Mouse (Mus musculus) heart, adult 2 months (tissue): ENCODE results near the gene Prkag1.

Experiments used
- CTCF ChIP-seq: fragments of 200-600 bp; IDR thresholded peaks from 2 replicates; pipeline ENCODE4 v1.8.1; 2022; ENCODE audit warnings: antibody characterized with exemption, mild to moderate bottlenecking, moderate library complexity
- POLR2A ChIP-seq: fragments of 200-500 bp; IDR thresholded peaks from 2 replicates; pipeline ENCODE4 v1.6.1; 2011; ENCODE audit warnings: mild to moderate bottlenecking, low read depth, low read length, control low read depth; ENCODE audit not compliant: insufficient read depth

DNA sequence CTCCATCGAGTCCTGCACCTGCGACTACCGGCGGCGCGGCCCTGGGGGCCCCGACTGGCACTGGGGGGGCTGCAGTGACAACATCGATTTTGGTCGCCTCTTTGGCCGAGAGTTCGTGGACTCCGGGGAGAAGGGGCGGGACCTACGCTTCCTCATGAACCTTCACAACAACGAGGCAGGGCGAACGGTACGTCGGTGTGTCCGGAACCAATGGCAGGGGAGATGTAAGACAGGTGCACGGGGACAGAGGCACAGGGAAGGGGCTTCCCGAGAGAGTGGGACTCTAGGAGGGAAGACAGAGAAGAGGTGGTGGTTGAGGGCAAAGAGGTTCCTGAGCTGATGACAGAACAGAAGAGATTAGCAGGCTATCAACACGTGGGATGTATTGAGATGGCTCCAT, 39.5 kb downstream of the Prkag1 start:
- TF ChIP-seq CTCF (no peak), POLR2A (no peak)
